Mouse (Mus musculus): ENCODE measurements at regions not wholly inside any gene's neighbourhood (a gene's known extent, or its start where the extent isn't known, plus 50 kb on each side); places are given as distances from the start of the nearest gene placed in this dataset.

GRCm38 (mm10) chr1:42228098-42228497 is 467.5 kb upstream of the Pou3f3 start:
- H3K4me3 ChIP-seq (replicated peaks): no peak overlapping the region
- TF ChIP-seq GATA1 (IDR thresholded peaks at IDR 0.05; ENCODE audit: borderline replicate concordance, low read length): no peak
- no peak for TF ChIP-seq FLI1 (IDR thresholded peaks at IDR 0.05; ENCODE audit: low read length)
- H3K4me1 ChIP-seq: no peaks in the 10 kb centered on the region
- no peaks in the 10 kb centered on the region for H3K27me3 ChIP-seq (replicated peaks)
- H3K9me3 ChIP-seq: peaks cover 29% of the 10 kb centered on the region
- H3K36me3 ChIP-seq (replicated peaks; ENCODE audit: low read length): no peaks in the 10 kb centered on the region

DNA sequence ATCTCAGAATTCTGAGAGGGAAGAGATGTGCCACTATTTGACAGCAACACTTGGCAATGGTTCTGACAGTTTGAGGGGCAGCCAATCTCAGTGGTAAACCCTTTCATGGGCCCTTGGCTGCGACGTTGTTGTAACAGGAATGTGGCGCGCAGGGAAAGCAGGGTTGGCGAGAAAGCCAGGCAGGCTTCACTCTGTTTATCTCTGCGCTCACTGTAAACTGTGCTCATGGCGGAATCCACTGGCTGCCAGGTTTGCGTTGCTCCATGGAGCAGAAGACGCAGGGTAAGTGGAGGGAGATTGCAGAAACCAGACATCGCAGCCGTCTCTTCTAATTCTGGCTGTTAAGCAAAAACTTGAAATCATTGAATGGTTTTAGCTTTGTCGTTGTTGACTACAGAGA is 465.9 kb upstream of the Pou3f3 start:
- Histone ChIP-seq H3K9me3 (peaks cover 20% of the 10 kb centered on the region), H3K4me3 (replicated peaks) (no peak overlapping the region), H3K36me3 (replicated peaks; ENCODE audit: low read length) (no peaks in the 10 kb centered on the region), H3K4me1 (no peaks in the 10 kb centered on the region), H3K27me3 (replicated peaks) (no peaks in the 10 kb centered on the region)
- TF ChIP-seq GATA1 (IDR thresholded peaks at IDR 0.05; ENCODE audit: borderline replicate concordance, low read length) (no peak), FLI1 (IDR thresholded peaks at IDR 0.05; ENCODE audit: low read length) (no peak)

- Histone ChIP-seq H3K4me3 (replicated peaks) (no peak overlapping the region), H3K27me3 (replicated peaks) (no peaks in the 10 kb centered on the region), H3K36me3 (replicated peaks; ENCODE audit: low read length) (no peaks in the 10 kb centered on the region), H3K4me1 (no peaks in the 10 kb centered on the region), H3K9me3 (peaks cover 19% of the 10 kb centered on the region)
- TF ChIP-seq GATA1 (IDR thresholded peaks at IDR 0.05; ENCODE audit: borderline replicate concordance, low read length) (no peak), FLI1 (IDR thresholded peaks at IDR 0.05; ENCODE audit: low read length) (no peak)
These were observed 465.0 kb upstream of the Pou3f3 start for GRCm38 (mm10) chr1:42230469-42231040.

- Histone ChIP-seq H3K4me1 (no peaks in the 10 kb centered on the region), H3K27me3 (replicated peaks) (no peaks in the 10 kb centered on the region), H3K4me3 (replicated peaks) (no peak overlapping the region), H3K36me3 (replicated peaks; ENCODE audit: low read length) (no peaks in the 10 kb centered on the region), H3K9me3 (peaks cover 18% of the 10 kb centered on the region)
- TF ChIP-seq GATA1 (IDR thresholded peaks at IDR 0.05; ENCODE audit: borderline replicate concordance, low read length) (no peak), FLI1 (IDR thresholded peaks at IDR 0.05; ENCODE audit: low read length) (no peak)
These were observed 464.5 kb upstream of the Pou3f3 start for GRCm38 (mm10) chr1:42231091-42231490.

- TF ChIP-seq GATA1 (IDR thresholded peaks at IDR 0.05; ENCODE audit: borderline replicate concordance, low read length) (no peak), FLI1 (IDR thresholded peaks at IDR 0.05; ENCODE audit: low read length) (no peak)
- no peaks in the 10 kb centered on the region for H3K27me3 ChIP-seq (replicated peaks)
These were observed 463.7 kb upstream of the Pou3f3 start for GRCm38 (mm10) chr1:42231897-42232296.

DNA sequence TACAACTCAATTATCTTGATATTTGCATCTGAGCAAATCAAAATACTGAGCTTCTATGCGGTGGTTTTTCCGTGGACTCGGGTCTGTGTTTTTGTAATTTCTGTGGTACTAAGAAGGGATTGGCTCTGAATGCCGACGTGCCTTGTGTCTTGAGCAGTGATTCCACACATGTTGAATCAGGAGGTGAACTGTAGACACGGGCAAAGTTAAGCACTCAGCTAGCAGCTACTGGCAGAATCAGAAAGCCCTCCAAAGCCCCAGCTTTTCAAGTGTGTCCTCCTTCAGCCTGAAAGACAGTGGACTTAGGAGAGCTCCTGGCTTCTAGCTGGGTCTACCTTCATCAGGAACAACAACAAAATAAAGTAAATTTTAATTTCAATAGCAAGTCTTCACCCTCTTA is 462.9 kb upstream of the Pou3f3 start:
- Histone ChIP-seq H3K9me3 (peaks cover 24% of the 10 kb centered on the region), H3K4me3 (replicated peaks) (no peak overlapping the region), H3K27me3 (replicated peaks) (no peaks in the 10 kb centered on the region), H3K36me3 (replicated peaks; ENCODE audit: low read length) (no peaks in the 10 kb centered on the region), H3K4me1 (no peaks in the 10 kb centered on the region)
- TF ChIP-seq FLI1 (IDR thresholded peaks at IDR 0.05; ENCODE audit: low read length) (no peak), GATA1 (IDR thresholded peaks at IDR 0.05; ENCODE audit: borderline replicate concordance, low read length) (no peak)

More at GRCm38 (mm10) chr1:42231897-42232296, 463.7 kb upstream of the Pou3f3 start:
- no peaks in the 10 kb centered on the region for H3K36me3 ChIP-seq (replicated peaks; ENCODE audit: low read length)
- peaks cover 24% of the 10 kb centered on the region for H3K9me3 ChIP-seq
- H3K4me3 ChIP-seq (replicated peaks): no peak overlapping the region
- H3K4me1 ChIP-seq: no peaks in the 10 kb centered on the region

GRCm38 (mm10) chr1:42233289-42233688 is 462.3 kb upstream of the Pou3f3 start:
- TF ChIP-seq GATA1 (IDR thresholded peaks at IDR 0.05; ENCODE audit: borderline replicate concordance, low read length): no peak
- no peak for TF ChIP-seq FLI1 (IDR thresholded peaks at IDR 0.05; ENCODE audit: low read length)
- H3K9me3 ChIP-seq: peaks cover 24% of the 10 kb centered on the region
- no peaks in the 10 kb centered on the region for H3K4me1 ChIP-seq
- H3K27me3 ChIP-seq (replicated peaks): no peaks in the 10 kb centered on the region
- no peak overlapping the region for H3K4me3 ChIP-seq (replicated peaks)
- no peaks in the 10 kb centered on the region for H3K36me3 ChIP-seq (replicated peaks; ENCODE audit: low read length)

DNA sequence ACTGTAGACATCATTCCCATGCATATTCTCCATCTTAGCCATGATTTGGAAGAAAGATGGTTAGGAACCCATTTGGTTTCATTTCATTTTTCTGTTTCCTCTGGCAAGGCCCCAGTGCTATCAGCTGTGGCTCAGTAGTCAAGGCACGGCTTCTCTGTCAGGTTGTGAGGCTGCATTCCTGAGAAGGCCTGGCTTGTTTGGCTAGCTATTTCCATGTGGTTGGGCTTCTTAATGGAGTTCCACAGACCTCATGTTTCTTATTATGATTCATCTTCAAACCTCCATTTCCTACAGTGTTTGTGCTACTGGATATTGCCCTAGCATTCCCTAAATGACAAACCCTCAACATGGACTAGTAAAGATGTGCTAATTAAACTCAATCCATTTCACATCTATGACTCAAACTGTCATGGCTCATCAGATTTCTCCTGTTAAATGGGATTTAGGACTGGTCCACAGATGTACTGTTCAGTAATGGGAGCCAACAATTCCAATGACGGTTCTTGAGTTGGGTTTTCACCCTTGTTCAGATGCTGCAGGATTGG is 459.0 kb upstream of the Pou3f3 start:
- TF ChIP-seq FLI1 (IDR thresholded peaks at IDR 0.05; ENCODE audit: low read length): no peak
- TF ChIP-seq GATA1 (IDR thresholded peaks at IDR 0.05; ENCODE audit: borderline replicate concordance, low read length): no peak
- Histone ChIP-seq H3K27me3 (replicated peaks) (no peaks in the 10 kb centered on the region), H3K4me3 (replicated peaks) (no peak overlapping the region), H3K4me1 (no peaks in the 10 kb centered on the region), H3K9me3 (peaks cover 10% of the 10 kb centered on the region; the same call in 1 of the 2 replicates), H3K36me3 (replicated peaks; ENCODE audit: low read length) (no peaks in the 10 kb centered on the region)

- H3K4me3 ChIP-seq (replicated peaks): no peak overlapping the region
- no peaks in the 10 kb centered on the region for H3K27me3 ChIP-seq (replicated peaks)
- no peaks in the 10 kb centered on the region for H3K4me1 ChIP-seq
- TF ChIP-seq FLI1 (IDR thresholded peaks at IDR 0.05; ENCODE audit: low read length) (no peak), GATA1 (IDR thresholded peaks at IDR 0.05; ENCODE audit: borderline replicate concordance, low read length) (no peak)
- H3K9me3 ChIP-seq: peaks cover 15% of the 10 kb centered on the region; the same call in 1 of the 2 replicates
- no peaks in the 10 kb centered on the region for H3K36me3 ChIP-seq (replicated peaks; ENCODE audit: low read length)
These were observed 457.2 kb upstream of the Pou3f3 start for GRCm38 (mm10) chr1:42238408-42238807.

GRCm38 (mm10) chr1:42241172-42241571 is 454.4 kb upstream of the Pou3f3 start:
- Histone ChIP-seq H3K36me3 (replicated peaks; ENCODE audit: low read length) (no peaks in the 10 kb centered on the region), H3K27me3 (replicated peaks) (no peaks in the 10 kb centered on the region), H3K4me1 (no peaks in the 10 kb centered on the region), H3K9me3 (peaks cover 11% of the 10 kb centered on the region; the same call in 1 of the 2 replicates), H3K4me3 (replicated peaks) (no peak overlapping the region)
- no peak for TF ChIP-seq FLI1 (IDR thresholded peaks at IDR 0.05; ENCODE audit: low read length)
- TF ChIP-seq GATA1 (IDR thresholded peaks at IDR 0.05; ENCODE audit: borderline replicate concordance, low read length): no peak
